Mouse (Mus musculus): Measurements from ENCODE around the gene Nudt3. TPM values are rescaled to one million over a fixed set of nuclear protein-coding genes. Genes with fewer than 3 reads are reported as not detected.

Nudt3 gene
- polyA plus RNA-seq, 1 experiment from 2014 or later, result 196 TPM

- H3K9ac ChIP-seq, result no peak overlapping the region
- H3K4me3 ChIP-seq, result no peak overlapping the region
- no peak overlapping the region for H3K4me2 ChIP-seq
- H3K36me3 ChIP-seq (ENCODE audit: poor library complexity, severe bottlenecking), result peaks cover 36% of the 10 kb centered on the region
- no peak for ATAC-seq
- no peaks in the 10 kb centered on the region for H3K27me3 ChIP-seq
- H3K9me3 ChIP-seq (replicated peaks), result no peaks in the 10 kb centered on the region
- WGBS, result 76% methylated on average over 8 of the region's 8 CpGs
- H3K27ac ChIP-seq, result no peak overlapping the region
- peaks cover 2% of the 10 kb centered on the region for H3K4me1 ChIP-seq
These were observed 52.0 kb downstream of the Nudt3 start for GRCm38 (mm10) chr17:27571315-27571714.

GRCm38 (mm10) chr17:27568228-27568627 lies 55.1 kb downstream of the Nudt3 start:
- H3K27me3 ChIP-seq, result no peaks in the 10 kb centered on the region
- no peak overlapping the region for H3K9ac ChIP-seq
- H3K9me3 ChIP-seq (replicated peaks), result no peaks in the 10 kb centered on the region
- no peak overlapping the region for H3K4me2 ChIP-seq
- H3K4me1 ChIP-seq, result peaks cover 22% of the 10 kb centered on the region
- ATAC-seq, result no peak
- no peak overlapping the region for H3K4me3 ChIP-seq
- peaks cover 11% of the 10 kb centered on the region; the same call in 1 of the 2 replicates for H3K36me3 ChIP-seq (ENCODE audit: poor library complexity, severe bottlenecking)
- H3K27ac ChIP-seq, result no peak overlapping the region
- 92% methylated on average over 5 of the region's 5 CpGs for WGBS

GRCm38 (mm10) chr17:27565942-27566267 lies 57.4 kb downstream of the Nudt3 start:
- peak; percentile 50; the same call in 1 of the 2 replicates for ATAC-seq
- H3K9ac ChIP-seq, result peak overlapping the region; percentile 70
- no peaks in the 10 kb centered on the region for H3K27me3 ChIP-seq
- WGBS, result 0% methylated on average over 13 of the region's 13 CpGs
- H3K36me3 ChIP-seq (ENCODE audit: poor library complexity, severe bottlenecking), result peaks cover 12% of the 10 kb centered on the region
- peak overlapping the region; percentile 88 for H3K4me2 ChIP-seq
- peak overlapping the region; percentile 56 for H3K4me3 ChIP-seq
- H3K9me3 ChIP-seq (replicated peaks), result no peaks in the 10 kb centered on the region
- peak overlapping the region; percentile 32; the same call in 1 of the 2 replicates for H3K27ac ChIP-seq
- H3K4me1 ChIP-seq, result peaks cover 22% of the 10 kb centered on the region

- peak; percentile 93 for ATAC-seq
These were observed 57.9 kb downstream of the Nudt3 start, which contains the start of gene AI413582 for GRCm38 (mm10) chr17:27565163-27565941. Gene AI413582 (minus strand): TSS chr17:27565756.

GRCm38 (mm10) chr17:27564391-27565162 lies 58.7 kb downstream of the Nudt3 start:
- H3K4me1 ChIP-seq, result peaks cover 28% of the 10 kb centered on the region
- peak overlapping the region; percentile 78 for H3K9ac ChIP-seq
- H3K27me3 ChIP-seq, result no peaks in the 10 kb centered on the region
- no peak for ATAC-seq
- peak overlapping the region; percentile 88 for H3K4me2 ChIP-seq
- no peaks in the 10 kb centered on the region for H3K9me3 ChIP-seq (replicated peaks)
- peak overlapping the region; percentile 56 for H3K4me3 ChIP-seq
- WGBS, result 10% methylated on average over 20 of the region's 20 CpGs
- H3K36me3 ChIP-seq (ENCODE audit: poor library complexity, severe bottlenecking), result peaks cover 18% of the 10 kb centered on the region
- no peak overlapping the region for H3K27ac ChIP-seq

More at GRCm38 (mm10) chr17:27565163-27565941, 57.9 kb downstream of the Nudt3 start, which contains the start of gene AI413582:
- Histone ChIP-seq H3K27ac (peak within 1 kb of the TSS; percentile 32; the same call in 1 of the 2 replicates), H3K36me3 (ENCODE audit: poor library complexity, severe bottlenecking) (peaks cover 17% of the 10 kb centered on the region), H3K9me3 (replicated peaks) (no peaks in the 10 kb centered on the region), H3K4me3 (peak within 1 kb of the TSS; percentile 56), H3K27me3 (no peaks in the 10 kb centered on the region), H3K9ac (peak within 1 kb of the TSS; percentile 78), H3K4me1 (peaks cover 22% of the 10 kb centered on the region), H3K4me2 (peak within 1 kb of the TSS; percentile 88)
- under 1% methylated on average over 58 of the region's 58 CpGs for WGBS

GRCm38 (mm10) chr17:27563771-27564244 lies 59.5 kb downstream of the Nudt3 start:
- Histone ChIP-seq H3K36me3 (ENCODE audit: poor library complexity, severe bottlenecking) (peaks cover 18% of the 10 kb centered on the region), H3K4me2 (no peak overlapping the region), H3K4me1 (peaks cover 34% of the 10 kb centered on the region), H3K9me3 (replicated peaks) (no peaks in the 10 kb centered on the region), H3K27me3 (no peaks in the 10 kb centered on the region), H3K9ac (no peak overlapping the region), H3K4me3 (no peak overlapping the region), H3K27ac (no peak overlapping the region)
- WGBS, result 52% methylated on average over 7 of the region's 7 CpGs
- ATAC-seq, result no peak

GRCm38 (mm10) chr17:27561809-27562526 lies 61.3 kb downstream of the Nudt3 start:
- no peak overlapping the region for H3K4me3 ChIP-seq
- H3K27ac ChIP-seq, result no peak overlapping the region
- no peak for ATAC-seq
- H3K36me3 ChIP-seq (ENCODE audit: poor library complexity, severe bottlenecking), result peaks cover 18% of the 10 kb centered on the region
- H3K9ac ChIP-seq, result no peak overlapping the region
- H3K9me3 ChIP-seq (replicated peaks), result no peaks in the 10 kb centered on the region
- WGBS, result 57% methylated on average over 9 of the region's 11 CpGs
- H3K4me2 ChIP-seq, result no peak overlapping the region
- no peaks in the 10 kb centered on the region for H3K27me3 ChIP-seq
- H3K4me1 ChIP-seq, result peaks cover 50% of the 10 kb centered on the region

- no peak overlapping the region for H3K4me2 ChIP-seq
- ATAC-seq, result no peak
- peaks cover 18% of the 10 kb centered on the region for H3K36me3 ChIP-seq (ENCODE audit: poor library complexity, severe bottlenecking)
- WGBS, result 89% methylated on average over 13 of the region's 13 CpGs
- no peak overlapping the region for H3K4me3 ChIP-seq
- no peak overlapping the region for H3K27ac ChIP-seq
- H3K4me1 ChIP-seq, result peaks cover 47% of the 10 kb centered on the region
- no peaks in the 10 kb centered on the region for H3K9me3 ChIP-seq (replicated peaks)
- no peaks in the 10 kb centered on the region for H3K27me3 ChIP-seq
- no peak overlapping the region for H3K9ac ChIP-seq
These were observed 62.3 kb downstream of the Nudt3 start for GRCm38 (mm10) chr17:27560926-27561480.

- Histone ChIP-seq H3K27me3 (no peaks in the 10 kb centered on the region; the same call in 1 of the 2 replicates), H3K27ac (no peak overlapping the region), H3K4me2 (peak overlapping the region; percentile 85; the same call in 1 of the 2 replicates), H3K4me1 (peaks cover 52% of the 10 kb centered on the region), H3K9ac (no peak overlapping the region), H3K9me3 (replicated peaks) (no peaks in the 10 kb centered on the region), H3K36me3 (ENCODE audit: poor library complexity, severe bottlenecking) (peaks cover 18% of the 10 kb centered on the region), H3K4me3 (no peak overlapping the region)
- no peak for ATAC-seq
- WGBS, result 87% methylated on average over 11 of the region's 12 CpGs
These were observed 63.7 kb downstream of the Nudt3 start for GRCm38 (mm10) chr17:27559596-27559995.

- Histone ChIP-seq H3K9ac (0 out of 2 replicates have a peak overlapping the region, but pooled peaks have one; percentile 2), H3K36me3 (ENCODE audit: poor library complexity, severe bottlenecking) (peaks cover 18% of the 10 kb centered on the region), H3K4me3 (peak overlapping the region; percentile 78), H3K9me3 (replicated peaks) (no peaks in the 10 kb centered on the region), H3K4me1 (peaks cover 48% of the 10 kb centered on the region), H3K27me3 (no peaks in the 10 kb centered on the region; the same call in 1 of the 2 replicates), H3K27ac (0 out of 2 replicates have a peak overlapping the region, but pooled peaks have one; percentile 14), H3K4me2 (peak overlapping the region; percentile 85)
- ATAC-seq, result no peak
- 2% methylated on average over 5 of the region's 5 CpGs for WGBS
These were observed 64.5 kb downstream of the Nudt3 start for GRCm38 (mm10) chr17:27558845-27559244.

GRCm38 (mm10) chr17:27557927-27558661 lies 65.2 kb downstream of the Nudt3 start:
- peak overlapping the region; percentile 97 for H3K27ac ChIP-seq
- WGBS, result 2% methylated on average over 14 of the region's 14 CpGs

More at GRCm38 (mm10) chr17:27557927-27558661, 65.2 kb downstream of the Nudt3 start:
- no peaks in the 10 kb centered on the region for H3K9me3 ChIP-seq (replicated peaks)
- H3K4me1 ChIP-seq, result peaks cover 48% of the 10 kb centered on the region
- H3K36me3 ChIP-seq (ENCODE audit: poor library complexity, severe bottlenecking), result peaks cover 18% of the 10 kb centered on the region
- peak overlapping the region; percentile 78 for H3K4me3 ChIP-seq
- H3K4me2 ChIP-seq, result peak overlapping the region; percentile 85
- H3K9ac ChIP-seq, result peak overlapping the region; percentile 95
- ATAC-seq, result no peak
- no peaks in the 10 kb centered on the region; the same call in 1 of the 2 replicates for H3K27me3 ChIP-seq

All from forebrain, embryonic 13.5 days (tissue).